ENCODE assay signal across 13 mouse cellular contexts in the genomic region with DNA sequence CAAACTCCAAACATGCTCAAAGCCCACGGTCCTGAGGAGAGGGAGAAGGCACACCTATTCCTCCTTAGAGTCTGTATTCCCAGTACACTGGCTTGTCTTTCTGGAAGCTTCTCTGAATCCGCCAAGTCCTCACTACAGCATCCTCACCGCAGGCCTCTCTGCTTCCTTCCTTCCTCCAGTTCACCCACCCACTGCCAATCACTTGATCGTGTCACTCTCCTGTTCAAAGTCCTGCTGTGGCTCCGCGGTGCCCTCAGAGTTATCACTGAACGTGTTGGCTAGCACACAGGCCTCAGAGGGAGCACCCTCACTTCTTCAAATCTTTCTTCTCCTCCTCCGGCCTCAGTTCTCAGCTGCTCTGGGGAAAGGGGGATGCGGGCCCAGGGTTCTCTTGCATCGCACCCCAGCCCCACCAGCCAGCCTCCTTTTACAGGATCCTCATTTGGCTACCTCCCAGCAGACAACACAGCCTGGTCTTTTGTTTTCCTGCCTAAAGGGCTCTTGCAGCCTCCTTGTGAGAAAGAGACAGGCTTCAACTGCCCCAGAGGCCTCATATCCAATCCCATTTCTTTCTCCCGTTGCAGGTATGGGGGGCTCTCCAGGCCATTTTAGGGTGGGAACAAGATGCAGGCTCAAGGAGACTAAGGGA.
DNase-seq lines count a peak whose midpoint lies in the region; ATAC-seq and TF ChIP-seq lines count a peak whose summit lies in the region.
"Had no signal": no experiment of that assay in that cellular context is flagged by ENCODE, and none has a peak within 500 bp of the region (broad histone marks: within the 10 kb centered on the region; RNA-seq: fewer than 3 reads in every experiment).

No protein-coding gene starts in this region.

- no peak overlapping the region for H3K4me2 ChIP-seq in kidney, embryonic 15.5 days
- no peak overlapping the region for H3K4me2 ChIP-seq in embryonic facial prominence, embryonic 13.5 days
- no peak overlapping the region for H3K4me2 ChIP-seq in hindbrain, embryonic 15.5 days
- H3K4me2 ChIP-seq in midbrain, embryonic 16.5 days (ENCODE audit: low read length): no peak overlapping the region
- H3K4me2 ChIP-seq: heart, embryonic 15.5 days had no signal

- no peak for TF ChIP-seq CTCF in thymus, adult 2 months (IDR thresholded peaks at IDR 0.05; ENCODE audit: borderline replicate concordance, control insufficient read depth, extremely low read depth, insufficient read depth, low read length, poor library complexity)

- H3K27me3 ChIP-seq in kidney, embryonic 15.5 days: no peaks in the 10 kb centered on the region
- no peaks in the 10 kb centered on the region for H3K27me3 ChIP-seq in embryonic facial prominence, embryonic 13.5 days
- no peaks in the 10 kb centered on the region for H3K27me3 ChIP-seq in hindbrain, embryonic 15.5 days
- H3K27me3 ChIP-seq in midbrain, embryonic 16.5 days (ENCODE audit: control insufficient read depth, insufficient read depth, low read depth, low read length): no peaks in the 10 kb centered on the region
- H3K27me3 ChIP-seq in thymus, adult 2 months (ENCODE audit: control insufficient read depth, insufficient read depth, low read length): no peaks in the 10 kb centered on the region
- H3K27me3 ChIP-seq: heart, embryonic 15.5 days had no signal

- no peaks in the 10 kb centered on the region for H3K36me3 ChIP-seq in kidney, embryonic 15.5 days
- H3K36me3 ChIP-seq in embryonic facial prominence, embryonic 13.5 days: no peaks in the 10 kb centered on the region
- H3K36me3 ChIP-seq in hindbrain, embryonic 15.5 days: no peaks in the 10 kb centered on the region
- no peaks in the 10 kb centered on the region; the same call in 1 of the 2 replicates for H3K36me3 ChIP-seq in midbrain, embryonic 16.5 days (ENCODE audit: control insufficient read depth, insufficient read depth, low read length)
- H3K36me3 ChIP-seq in thymus, adult 2 months (ENCODE audit: control insufficient read depth, insufficient read depth, low read length): no peaks in the 10 kb centered on the region
- H3K36me3 ChIP-seq: heart, embryonic 15.5 days had no signal

- H3K4me3 ChIP-seq in kidney, embryonic 15.5 days (replicated peaks): no peak overlapping the region
- H3K4me3 ChIP-seq in embryonic facial prominence, embryonic 13.5 days: no peak overlapping the region
- H3K4me3 ChIP-seq in hindbrain, embryonic 15.5 days: no peak overlapping the region
- no peak overlapping the region for H3K4me3 ChIP-seq in midbrain, embryonic 16.5 days (ENCODE audit: low read depth, low read length)
- H3K4me3 ChIP-seq in thymus, adult 2 months (ENCODE audit: control insufficient read depth, insufficient read depth, low read length): no peak overlapping the region
- H3K4me3 ChIP-seq: heart, embryonic 15.5 days had no signal

- no peak for TF ChIP-seq POLR2A in thymus, adult 2 months (IDR thresholded peaks at IDR 0.05; ENCODE audit: control insufficient read depth, extremely low read depth, insufficient read depth, low read length, poor library complexity)

- H3K9ac ChIP-seq in kidney, embryonic 15.5 days: no peak overlapping the region
- peak overlapping the region; percentile 46; the same call in 1 of the 2 replicates for H3K9ac ChIP-seq in embryonic facial prominence, embryonic 13.5 days
- no peak overlapping the region for H3K9ac ChIP-seq in hindbrain, embryonic 15.5 days
- H3K9ac ChIP-seq in midbrain, embryonic 16.5 days (ENCODE audit: low read depth, low read length): peak overlapping the region; percentile 44
- H3K9ac ChIP-seq: heart, embryonic 15.5 days had no signal

- no peak for ATAC-seq in kidney, embryonic 15.5 days (replicated peaks; ENCODE audit: low FRiP score)
- no peak for ATAC-seq in embryonic facial prominence, embryonic 13.5 days (ENCODE audit: insufficient number of reproducible peaks, insufficient read depth, low FRiP score, low TSS enrichment, low read depth)
- 0 out of 2 replicates have a peak, but pooled peaks have one; percentile 13 for ATAC-seq in hindbrain, embryonic 15.5 days (ENCODE audit: low FRiP score, low read depth)
- no peak for ATAC-seq in midbrain, embryonic 16.5 days

- H3K4me1 ChIP-seq in kidney, embryonic 15.5 days: peaks cover 78% of the 10 kb centered on the region
- H3K4me1 ChIP-seq in embryonic facial prominence, embryonic 13.5 days: peaks cover 53% of the 10 kb centered on the region
- H3K4me1 ChIP-seq in hindbrain, embryonic 15.5 days (replicated peaks): peaks cover 53% of the 10 kb centered on the region
- peaks cover 41% of the 10 kb centered on the region for H3K4me1 ChIP-seq in midbrain, embryonic 16.5 days (ENCODE audit: control insufficient read depth, insufficient read depth, low read length)
- H3K4me1 ChIP-seq in thymus, adult 2 months (replicated peaks; ENCODE audit: control insufficient read depth, insufficient read depth, low read length): no peaks in the 10 kb centered on the region

- DNase-seq in kidney, adult 18-20 months: no peak
- no peak for DNase-seq in left cerebral cortex, adult 11 months (ENCODE audit: low spot score)
- DNase-seq in embryo, embryonic 9.5 days (ENCODE audit: extremely low spot score): no peak
- no peak for DNase-seq in thymus, adult 2 months
- DNase-seq: cerebellum, adult 11 months; layer of hippocampus, adult 9-11 months; lung, postnatal 36 days; thymus, adult 18-20 months had no signal

- no peaks in the 10 kb centered on the region for H3K9me3 ChIP-seq in kidney, embryonic 15.5 days (replicated peaks)
- H3K9me3 ChIP-seq in embryonic facial prominence, embryonic 13.5 days: no peaks in the 10 kb centered on the region
- H3K9me3 ChIP-seq in hindbrain, embryonic 15.5 days: no peaks in the 10 kb centered on the region
- no peaks in the 10 kb centered on the region for H3K9me3 ChIP-seq in midbrain, embryonic 16.5 days (replicated peaks; ENCODE audit: control insufficient read depth, low read length, poor library complexity, severe bottlenecking)
- H3K9me3 ChIP-seq: heart, embryonic 15.5 days had no signal

- H3K27ac ChIP-seq in kidney, embryonic 15.5 days: peak overlapping the region; percentile 86
- H3K27ac ChIP-seq in embryonic facial prominence, embryonic 13.5 days: peak overlapping the region; percentile 12; the same call in 1 of the 2 replicates
- peak overlapping the region; percentile 35; the same call in 1 of the 2 replicates for H3K27ac ChIP-seq in hindbrain, embryonic 15.5 days (replicated peaks)
- peak overlapping the region; percentile 55 for H3K27ac ChIP-seq in midbrain, embryonic 16.5 days (ENCODE audit: low read length)
- H3K27ac ChIP-seq in thymus, adult 2 months (ENCODE audit: control insufficient read depth, insufficient read depth, low read length): no peak overlapping the region

- 35% methylated on average over 11 of the region's 11 CpGs for WGBS in kidney, embryonic 15.5 days
- WGBS in embryonic facial prominence, embryonic 13.5 days: 39% methylated on average over 11 of the region's 11 CpGs
- WGBS in hindbrain, embryonic 15.5 days: 26% methylated on average over 11 of the region's 11 CpGs
- 20% methylated on average over 11 of the region's 11 CpGs for WGBS in midbrain, embryonic 16.5 days
- WGBS in thymus, adult 2 months: 22% methylated on average over 11 of the region's 11 CpGs

Comparison
In these comparisons a context has a peak if more than half of its experiments do, and no peak if none do; other contexts are left out.
1. H3K9ac ChIP-seq: peak in embryonic facial prominence, embryonic 13.5 days (single experiment) and midbrain, embryonic 16.5 days (single experiment); none in kidney, embryonic 15.5 days (single experiment) and hindbrain, embryonic 15.5 days (single experiment).